Comparison of ENCODE assay signal across 8 mouse cellular contexts in genomic region chr9:105617274-105617673, GRCm38 (mm10). TPM values are rescaled to one million over a fixed set of nuclear protein-coding genes. Genes with fewer than 3 reads are reported as not detected.
DNase-seq lines count a peak whose midpoint lies in the region; ATAC-seq and TF ChIP-seq lines count a peak whose summit lies in the region.
"Not testable (repeated sequence)": the region's sequence is repeated elsewhere in the genome, so short reads cannot be mapped to it uniquely, and the experiment has no call there.

No protein-coding gene starts in this region.

- peak; percentile 79 for DNase-seq in 3T3-L1 (ENCODE audit: low read depth, low spot score)
- DNase-seq in adrenal gland, adult 2 months = peak; percentile 51
- peak; percentile 83 to 88 for DNase-seq in cerebellum, postnatal 14 days
- peak; percentile 69 for DNase-seq in hindbrain, embryonic 14.5 days (ENCODE audit: low spot score)
- DNase-seq in layer of hippocampus, adult 8-10 months (ENCODE audit: low spot score in 2 of 2) = peak; percentile 17 to 54
- peak; percentile 17 for DNase-seq in lung, adult 2 months
- peak; percentile 82 for DNase-seq in retina, embryonic 14.5 days (ENCODE audit: low spot score)

- not testable (repeated sequence) for H3K4me3 ChIP-seq in hindbrain, embryonic 14.5 days (replicated peaks; ENCODE audit: low read length); lung, adult 2 months (replicated peaks; ENCODE audit: extremely low read depth, low read depth, low read length)

- not testable (repeated sequence) for H3K9me3 ChIP-seq in hindbrain, embryonic 14.5 days (ENCODE audit: control insufficient read depth, low read length)

- not testable (repeated sequence) for H3K36me3 ChIP-seq in hindbrain, embryonic 14.5 days (replicated peaks; ENCODE audit: control insufficient read depth, insufficient read depth)

- H3K4me1 ChIP-seq in hindbrain, embryonic 14.5 days (replicated peaks; ENCODE audit: control insufficient read depth, insufficient read depth, low read length); lung, adult 2 months (ENCODE audit: control insufficient read depth, insufficient read depth, low read length): not testable (repeated sequence)

- TF ChIP-seq CTCF in lung, adult 2 months (IDR thresholded peaks at IDR 0.05; ENCODE audit: insufficient read depth, low read length) = peak; percentile 74

- not testable (repeated sequence) for TF ChIP-seq POLR2A in lung, adult 2 months (IDR thresholded peaks at IDR 0.05; ENCODE audit: borderline replicate concordance, extremely low read depth, low read depth, low read length)

- H3K27ac ChIP-seq in hindbrain, embryonic 14.5 days = not testable (repeated sequence)

- ATAC-seq in frontal cortex, adult (ENCODE audit: low TSS enrichment) = peak; percentile 89
- ATAC-seq in hindbrain, embryonic 14.5 days (ENCODE audit: low FRiP score) = not testable (repeated sequence)

- H3K4me2 ChIP-seq in hindbrain, embryonic 14.5 days (replicated peaks) = not testable (repeated sequence)

- H3K9ac ChIP-seq in hindbrain, embryonic 14.5 days = not testable (repeated sequence)

- H3K27me3 ChIP-seq in hindbrain, embryonic 14.5 days (ENCODE audit: control insufficient read depth, insufficient read depth, low read length) = not testable (repeated sequence)

RNA-seq across cellular contexts. Expression of gene Pik3r4, which starts 25.5 kb away (rescaled TPM):
- 10 to 100 TPM; 36.1 to 36.6 TPM for total RNA-seq in adrenal gland, adult 2 months (2021)
- polyA plus RNA-seq in adrenal gland, adult 2 months (2012; rRNA removed) = 24.1 and 29.2 TPM in 2 replicates
- polyA plus RNA-seq in hindbrain, embryonic 14.5 days (2014; fragmentation: Nextera tagmentation; extraction: Ambion mirVana) = 19.7 and 20.5 TPM in 2 replicates
- total RNA-seq in layer of hippocampus, adult 8-10 months (2022) = 10 to 100 TPM; 39.5 to 51.0 (median 45.9) TPM
- polyA plus RNA-seq in lung, adult 2 months (2012; rRNA removed) = 17.1 and 18.8 TPM in 2 replicates

Comparison
In these comparisons a context has a peak if more than half of its experiments do, and no peak if none do; other contexts are left out.
1. DNase-seq: peak in every context shown above with its lines; median percentile 86 in cerebellum, postnatal 14 days; 82 in retina, embryonic 14.5 days; 79 in 3T3-L1; 69 in hindbrain, embryonic 14.5 days; 51 in adrenal gland, adult 2 months; 36 in layer of hippocampus, adult 8-10 months; 17 in lung, adult 2 months.